Mouse (Mus musculus): ENCODE measurements at regions not wholly inside any gene's neighbourhood (a gene's known extent, or its start where the extent isn't known, plus 50 kb on each side); places are given as distances from the start of the nearest gene placed in this dataset.
A peak's percentile ranks its signal among the peaks of the same experiment; 100 is the strongest.

GRCm38 (mm10) chr17:83955058-83955697 lies 107.4 kb upstream of the Haao start:
- H3K4me3 ChIP-seq (ENCODE audit: low read length) = no peak overlapping the region
- no peaks in the 10 kb centered on the region for H3K9me3 ChIP-seq (ENCODE audit: control insufficient read depth, low read length)
- no peak for ATAC-seq (ENCODE audit: low read depth)
- no peak overlapping the region for H3K4me2 ChIP-seq (ENCODE audit: low read depth, low read length)
- H3K36me3 ChIP-seq (ENCODE audit: control insufficient read depth, insufficient read depth, low read length) = no peaks in the 10 kb centered on the region
- no peaks in the 10 kb centered on the region for H3K27me3 ChIP-seq (ENCODE audit: control insufficient read depth, insufficient read depth, low read depth, low read length)
- H3K27ac ChIP-seq (ENCODE audit: low read length) = peak overlapping the region; percentile 97
- peak overlapping the region; percentile 59 for H3K9ac ChIP-seq (ENCODE audit: low read length)
- H3K4me1 ChIP-seq (replicated peaks; ENCODE audit: control insufficient read depth, insufficient read depth, low read length) = peaks cover 63% of the 10 kb centered on the region
- 63% methylated on average over 10 of the region's 10 CpGs for WGBS

GRCm38 (mm10) chr17:83954291-83955057 lies 106.7 kb upstream of the Haao start:
- no peak overlapping the region for H3K4me3 ChIP-seq (ENCODE audit: low read length)
- no peaks in the 10 kb centered on the region for H3K9me3 ChIP-seq (ENCODE audit: control insufficient read depth, low read length)
- H3K36me3 ChIP-seq (ENCODE audit: control insufficient read depth, insufficient read depth, low read length) = no peaks in the 10 kb centered on the region
- peak overlapping the region; percentile 97 for H3K27ac ChIP-seq (ENCODE audit: low read length)
- H3K27me3 ChIP-seq (ENCODE audit: control insufficient read depth, insufficient read depth, low read depth, low read length) = no peaks in the 10 kb centered on the region
- 11% methylated on average over 16 of the region's 16 CpGs for WGBS
- peak overlapping the region; percentile 59 for H3K9ac ChIP-seq (ENCODE audit: low read length)
- peaks cover 57% of the 10 kb centered on the region for H3K4me1 ChIP-seq (replicated peaks; ENCODE audit: control insufficient read depth, insufficient read depth, low read length)
- ATAC-seq (ENCODE audit: low read depth) = peak; percentile 63
- no peak overlapping the region; the same call in 1 of the 2 replicates for H3K4me2 ChIP-seq (ENCODE audit: low read depth, low read length)

GRCm38 (mm10) chr17:83953656-83954055 lies 105.9 kb upstream of the Haao start:
- ATAC-seq (ENCODE audit: low read depth) = peak; percentile 10; the same call in 1 of the 2 replicates
- WGBS = 49% methylated on average over 7 of the region's 7 CpGs
- Histone ChIP-seq H3K27me3 (ENCODE audit: control insufficient read depth, insufficient read depth, low read depth, low read length) (no peaks in the 10 kb centered on the region), H3K9ac (ENCODE audit: low read length) (peak overlapping the region; percentile 59), H3K4me2 (ENCODE audit: low read depth, low read length) (no peak overlapping the region), H3K9me3 (ENCODE audit: control insufficient read depth, low read length) (no peaks in the 10 kb centered on the region), H3K27ac (ENCODE audit: low read length) (peak overlapping the region; percentile 97), H3K4me3 (ENCODE audit: low read length) (no peak overlapping the region), H3K4me1 (replicated peaks; ENCODE audit: control insufficient read depth, insufficient read depth, low read length) (peaks cover 48% of the 10 kb centered on the region), H3K36me3 (ENCODE audit: control insufficient read depth, insufficient read depth, low read length) (no peaks in the 10 kb centered on the region)

GRCm38 (mm10) chr17:83946718-83947117 lies 99.0 kb upstream of the Haao start:
- Histone ChIP-seq H3K4me1 (replicated peaks; ENCODE audit: control insufficient read depth, insufficient read depth, low read length) (peaks cover 2% of the 10 kb centered on the region; the same call in 1 of the 2 replicates), H3K36me3 (ENCODE audit: control insufficient read depth, insufficient read depth, low read length) (no peaks in the 10 kb centered on the region), H3K27ac (ENCODE audit: low read length) (no peak overlapping the region), H3K27me3 (ENCODE audit: control insufficient read depth, insufficient read depth, low read depth, low read length) (no peaks in the 10 kb centered on the region), H3K9me3 (ENCODE audit: control insufficient read depth, low read length) (no peaks in the 10 kb centered on the region), H3K4me3 (ENCODE audit: low read length) (no peak overlapping the region), H3K9ac (ENCODE audit: low read length) (no peak overlapping the region), H3K4me2 (ENCODE audit: low read depth, low read length) (no peak overlapping the region)
- 40% methylated on average over 4 of the region's 4 CpGs for WGBS
- ATAC-seq (ENCODE audit: low read depth) = no peak

- no peak for ATAC-seq (ENCODE audit: low read depth)
- no peak overlapping the region for H3K4me2 ChIP-seq (ENCODE audit: low read depth, low read length)
These were observed 91.6 kb upstream of the Haao start for GRCm38 (mm10) chr17:83939344-83939743.

GRCm38 (mm10) chr17:83938671-83939244 lies 91.0 kb upstream of the Haao start:
- Histone ChIP-seq H3K27ac (ENCODE audit: low read length) (no peak overlapping the region), H3K36me3 (ENCODE audit: control insufficient read depth, insufficient read depth, low read length) (no peaks in the 10 kb centered on the region), H3K4me2 (ENCODE audit: low read depth, low read length) (no peak overlapping the region), H3K4me1 (replicated peaks; ENCODE audit: control insufficient read depth, insufficient read depth, low read length) (peaks cover 17% of the 10 kb centered on the region), H3K9ac (ENCODE audit: low read length) (no peak overlapping the region), H3K27me3 (ENCODE audit: control insufficient read depth, insufficient read depth, low read depth, low read length) (no peaks in the 10 kb centered on the region), H3K9me3 (ENCODE audit: control insufficient read depth, low read length) (no peaks in the 10 kb centered on the region), H3K4me3 (ENCODE audit: low read length) (no peak overlapping the region)
- 54% methylated on average over 11 of the region's 11 CpGs for WGBS
- ATAC-seq (ENCODE audit: low read depth) = peak; percentile 50; the same call in 1 of the 2 replicates

More at GRCm38 (mm10) chr17:83939344-83939743, 91.6 kb upstream of the Haao start:
- Histone ChIP-seq H3K9me3 (ENCODE audit: control insufficient read depth, low read length) (no peaks in the 10 kb centered on the region), H3K4me3 (ENCODE audit: low read length) (no peak overlapping the region), H3K27ac (ENCODE audit: low read length) (no peak overlapping the region), H3K9ac (ENCODE audit: low read length) (no peak overlapping the region), H3K27me3 (ENCODE audit: control insufficient read depth, insufficient read depth, low read depth, low read length) (no peaks in the 10 kb centered on the region), H3K36me3 (ENCODE audit: control insufficient read depth, insufficient read depth, low read length) (no peaks in the 10 kb centered on the region), H3K4me1 (replicated peaks; ENCODE audit: control insufficient read depth, insufficient read depth, low read length) (peaks cover 17% of the 10 kb centered on the region)
- WGBS = 82% methylated on average over 10 of the region's 10 CpGs

- ATAC-seq (ENCODE audit: low read depth) = 0 out of 2 replicates have a peak, but pooled peaks have one; percentile 32
- no peaks in the 10 kb centered on the region for H3K36me3 ChIP-seq (ENCODE audit: control insufficient read depth, insufficient read depth, low read length)
- 20% methylated on average over 10 of the region's 10 CpGs for WGBS
- no peak overlapping the region for H3K4me3 ChIP-seq (ENCODE audit: low read length)
- H3K9ac ChIP-seq (ENCODE audit: low read length) = peak overlapping the region; percentile 9; the same call in 1 of the 2 replicates
- H3K4me1 ChIP-seq (replicated peaks; ENCODE audit: control insufficient read depth, insufficient read depth, low read length) = peaks cover 17% of the 10 kb centered on the region
- no peaks in the 10 kb centered on the region for H3K27me3 ChIP-seq (ENCODE audit: control insufficient read depth, insufficient read depth, low read depth, low read length)
- no peaks in the 10 kb centered on the region for H3K9me3 ChIP-seq (ENCODE audit: control insufficient read depth, low read length)
- H3K27ac ChIP-seq (ENCODE audit: low read length) = no peak overlapping the region
- H3K4me2 ChIP-seq (ENCODE audit: low read depth, low read length) = peak overlapping the region; percentile 15; the same call in 1 of the 2 replicates
These were observed 89.8 kb upstream of the Haao start for GRCm38 (mm10) chr17:83937576-83937975.

- Histone ChIP-seq H3K4me1 (replicated peaks; ENCODE audit: control insufficient read depth, insufficient read depth, low read length) (peaks cover 17% of the 10 kb centered on the region), H3K27me3 (ENCODE audit: control insufficient read depth, insufficient read depth, low read depth, low read length) (no peaks in the 10 kb centered on the region), H3K9me3 (ENCODE audit: control insufficient read depth, low read length) (no peaks in the 10 kb centered on the region), H3K27ac (ENCODE audit: low read length) (no peak overlapping the region), H3K4me3 (ENCODE audit: low read length) (no peak overlapping the region), H3K9ac (ENCODE audit: low read length) (no peak overlapping the region), H3K4me2 (ENCODE audit: low read depth, low read length) (no peak overlapping the region), H3K36me3 (ENCODE audit: control insufficient read depth, insufficient read depth, low read length) (no peaks in the 10 kb centered on the region)
- no peak for ATAC-seq (ENCODE audit: low read depth)
- WGBS = 68% methylated on average over 9 of the region's 9 CpGs
These were observed 88.9 kb upstream of the Haao start for GRCm38 (mm10) chr17:83936677-83937076.

GRCm38 (mm10) chr17:83935969-83936368 lies 88.2 kb upstream of the Haao start:
- no peak overlapping the region for H3K9ac ChIP-seq (ENCODE audit: low read length)
- H3K27ac ChIP-seq (ENCODE audit: low read length) = no peak overlapping the region
- H3K27me3 ChIP-seq (ENCODE audit: control insufficient read depth, insufficient read depth, low read depth, low read length) = no peaks in the 10 kb centered on the region
- H3K36me3 ChIP-seq (ENCODE audit: control insufficient read depth, insufficient read depth, low read length) = no peaks in the 10 kb centered on the region
- no peaks in the 10 kb centered on the region for H3K9me3 ChIP-seq (ENCODE audit: control insufficient read depth, low read length)
- ATAC-seq (ENCODE audit: low read depth) = no peak
- H3K4me2 ChIP-seq (ENCODE audit: low read depth, low read length) = no peak overlapping the region
- peaks cover 17% of the 10 kb centered on the region for H3K4me1 ChIP-seq (replicated peaks; ENCODE audit: control insufficient read depth, insufficient read depth, low read length)
- no peak overlapping the region for H3K4me3 ChIP-seq (ENCODE audit: low read length)
- WGBS = 45% methylated on average over 1 of the region's 1 CpGs
